Mouse (Mus musculus): ENCODE measurements around the gene Zfp850. TPM values are rescaled to one million over a fixed set of nuclear protein-coding genes. Genes with fewer than 3 reads are reported as not detected.
"Not testable (repeated sequence)": the region's sequence is repeated elsewhere in the genome, so short reads cannot be mapped to it uniquely, and the experiment has no call there.

Zfp850 gene
- 1 to 10 TPM; 5.4 to 8.6 (median 6.5) TPM for total RNA-seq (2022)

- peak; percentile 55 to 77 for DNase-seq (ENCODE audit: low spot score in 2 of 2)
Measured at GRCm38 (mm10) chr7:28013549-28014444, at the start of gene Zfp850. Zfp850 (minus strand) TSS chr7:28014115.

GRCm38 (mm10) chr7:28059972-28060371 is 46.1 kb upstream of the Zfp850 start:
- DNase-seq (ENCODE audit: low spot score in 2 of 2): no peak

- DNase-seq (ENCODE audit: low spot score in 2 of 2): no peak
Measured at GRCm38 (mm10) chr7:28053046-28053930, 39.4 kb upstream of the Zfp850 start.

DNA sequence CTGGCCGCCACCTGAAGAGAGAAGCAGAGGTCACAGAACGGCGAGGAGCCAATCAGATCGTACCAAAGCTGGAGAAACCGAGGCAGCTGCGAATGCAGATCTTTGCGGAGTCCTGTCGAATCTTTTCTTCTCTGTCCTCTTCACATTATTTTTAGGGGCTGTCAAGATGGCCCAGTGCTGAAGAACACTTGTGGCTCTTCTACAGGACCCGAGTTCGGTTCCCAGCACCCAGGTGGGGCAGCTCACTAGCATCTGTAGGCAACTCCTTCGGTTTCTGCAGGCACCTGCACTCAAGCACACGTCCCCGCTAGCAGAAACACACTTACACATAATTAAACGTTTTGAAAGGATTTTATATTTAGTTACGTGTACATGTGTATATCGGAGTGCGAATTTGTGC is 36.7 kb upstream of the Zfp850 start:
- no peak for DNase-seq (ENCODE audit: low spot score in 2 of 2)

GRCm38 (mm10) chr7:28049476-28050409 is 35.8 kb upstream of the Zfp850 start, which contains the start of gene Psmc4:
Psmc4 (minus strand) TSS chr7:28050101.
- DNase-seq (ENCODE audit: low spot score in 2 of 2): peak; percentile 98 to 99

GRCm38 (mm10) chr7:28044524-28044923 is 30.6 kb upstream of the Zfp850 start:
- DNase-seq (ENCODE audit: low spot score in 2 of 2): no peak

DNA sequence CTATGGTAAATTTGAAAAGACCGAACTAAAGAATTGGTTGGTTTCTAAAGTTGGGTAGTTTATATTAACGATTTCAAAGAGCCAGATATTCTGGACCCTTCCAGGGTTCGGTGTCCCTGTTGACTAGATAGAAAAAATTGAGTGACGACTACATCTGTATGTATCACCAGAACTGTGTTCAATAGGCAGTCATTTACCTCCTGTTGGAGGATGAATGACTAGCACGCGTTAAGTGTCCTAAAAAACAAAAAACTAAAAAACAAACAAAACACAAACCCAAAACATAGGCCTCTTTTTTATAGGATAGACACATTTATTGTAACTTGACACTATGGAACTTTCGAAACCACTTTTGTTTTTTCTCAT is 513 bp upstream of the Zfp850 start:
- no peak for DNase-seq (ENCODE audit: low spot score in 2 of 2)

DNA sequence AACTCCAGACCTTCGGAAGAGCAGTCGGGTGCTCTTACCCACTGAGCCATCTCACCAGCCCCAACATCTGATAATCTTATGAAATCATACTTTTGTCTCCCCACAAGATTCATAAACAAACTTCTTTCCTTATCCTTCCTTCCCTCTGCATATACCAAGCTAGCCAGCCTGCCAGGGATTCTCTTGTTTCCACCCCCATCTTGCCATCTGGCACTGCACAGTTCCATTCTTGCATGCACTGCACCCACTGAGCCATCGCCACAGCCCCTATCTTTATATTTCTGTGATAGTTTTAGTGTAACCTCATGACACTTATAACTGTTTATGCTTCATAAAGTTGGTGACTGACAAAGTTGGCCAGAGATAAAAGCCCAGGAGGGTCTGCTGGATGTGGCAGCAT is 3.6 kb downstream of the Zfp850 start:
- peak; percentile 41 to 52 for DNase-seq (ENCODE audit: low spot score in 2 of 2)

DNA sequence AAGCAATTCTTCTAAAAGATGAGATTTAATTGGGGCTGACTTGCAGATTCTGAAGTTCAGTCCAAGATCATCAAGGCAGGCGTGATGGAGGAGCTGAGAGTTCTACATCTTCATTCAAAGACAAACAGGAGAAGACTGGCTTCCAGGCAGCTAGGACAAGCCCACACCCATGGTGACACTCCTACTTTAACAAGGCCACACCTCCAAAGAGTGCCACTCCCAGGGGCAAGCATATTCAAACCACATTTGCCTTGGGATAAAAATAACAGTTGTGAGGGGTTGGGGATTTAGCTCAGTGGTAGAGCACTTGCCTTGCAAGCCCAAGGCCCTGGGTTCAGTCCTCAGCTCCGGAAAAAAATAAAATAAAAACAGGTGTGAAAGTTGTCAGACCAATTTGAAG is 31.7 kb downstream of the Zfp850 start:
- DNase-seq (ENCODE audit: low spot score in 2 of 2): no peak

DNA sequence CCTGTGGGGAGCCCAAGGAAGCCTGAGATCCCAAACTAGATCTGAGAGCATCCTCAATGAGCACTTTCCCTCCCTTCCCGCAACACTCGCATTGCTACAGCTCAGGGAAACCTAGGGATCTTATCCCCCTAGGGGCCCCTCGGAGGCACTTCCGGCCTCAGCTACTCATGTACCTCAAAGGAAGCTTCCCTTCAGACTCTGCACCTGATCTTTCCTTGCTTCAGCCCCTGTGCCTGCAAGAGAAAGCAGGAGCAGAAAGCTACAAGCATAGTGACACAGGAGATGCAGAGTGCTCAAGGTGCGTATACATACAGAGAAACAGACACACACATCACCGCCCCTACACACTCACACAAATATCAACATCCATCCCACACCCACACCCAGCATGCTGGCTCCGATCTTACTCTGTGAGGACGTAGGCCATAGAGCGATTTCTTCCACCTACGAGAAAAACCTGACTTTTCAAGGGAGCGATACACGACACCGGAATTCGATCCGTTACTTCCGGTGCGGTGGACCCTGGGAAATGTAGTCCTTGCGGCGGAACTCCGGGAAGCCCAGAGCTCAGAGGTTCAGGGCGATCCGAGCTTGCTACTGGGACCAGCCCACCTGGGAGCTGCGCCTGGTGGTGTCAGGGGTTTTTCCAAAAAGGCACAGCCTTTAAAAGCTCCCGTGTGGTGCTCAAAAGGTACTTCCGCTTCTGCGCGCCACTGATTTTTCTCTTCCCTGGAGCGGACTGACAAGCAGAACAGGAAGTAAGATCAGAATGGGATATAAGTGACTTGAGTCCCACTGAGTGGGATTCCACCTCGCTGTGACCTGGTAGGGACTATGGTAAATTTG is 35.0 kb downstream of the Zfp850 start, which contains the start of gene Zfp780b:
Gene Zfp780b (minus strand): TSS at position 489 of the 846 bp plus-strand sequence.
- DNase-seq (ENCODE audit: low spot score in 2 of 2): peak; percentile 56 to 68

- not testable (repeated sequence) for DNase-seq (ENCODE audit: low spot score in 2 of 2)
Measured at GRCm38 (mm10) chr7:27949451-27949850, 64.5 kb downstream of the Zfp850 start.

GRCm38 (mm10) chr7:27941869-27942268 is 72.0 kb downstream of the Zfp850 start:
- DNase-seq (ENCODE audit: low spot score in 2 of 2): peak in 1 of 2 experiments; percentile 8

Other genes starting within 250 kb of the Zfp850 start
- gene Zfp626, start 206.9 kb downstream of the Zfp850 start, total RNA-seq (2022): 10 to 100 TPM in 1 of 4 experiments, 1 to 10 TPM in 3; 8.6 to 10.6 (median 9.3) TPM
- 1 to 10 TPM; 3.8 to 4.9 (median 4.3) TPM for gene Zfp59, start 175.5 kb downstream of the Zfp850 start, total RNA-seq (2022)
- gene Zfp607a, start 156.6 kb downstream of the Zfp850 start, total RNA-seq (2022): 1 to 10 TPM; 2.6 to 3.2 (median 2.9) TPM
- gene Zfp974, start 84.7 kb downstream of the Zfp850 start, total RNA-seq (2022): 10 to 100 TPM; 17.8 to 20.6 (median 18.9) TPM
- 10 to 100 TPM; 20.2 to 23.6 (median 21.4) TPM for gene Zfp780b, start 34.9 kb downstream of the Zfp850 start, total RNA-seq (2022)
- gene Psmc4, start 36.0 kb upstream of the Zfp850 start, total RNA-seq (2022): 100 to 1,000 TPM; 130 to 135 (median 134) TPM
- gene Fcgbp, start 57.1 kb upstream of the Zfp850 start, total RNA-seq (2022): 1 to 10 TPM; 1.3 to 1.8 (median 1.7) TPM
- gene 9530053A07Rik, start 115.4 kb upstream of the Zfp850 start, total RNA-seq (2022): not detected
- 10 to 100 TPM; 44.6 to 56.7 (median 54.5) TPM for gene Fbl, start 155.6 kb upstream of the Zfp850 start, total RNA-seq (2022)
- 10 to 100 TPM; 39.6 to 52.5 (median 46.4) TPM for gene Dyrk1b, start 165.4 kb upstream of the Zfp850 start, total RNA-seq (2022)